Mouse (Mus musculus) left cerebral cortex, postnatal 14 days (tissue): Measurements from ENCODE around the gene Zfp575. TPM values are rescaled to one million over a fixed set of nuclear protein-coding genes. Genes with fewer than 3 reads are reported as not detected.
"Not testable (repeated sequence)": the region's sequence is repeated elsewhere in the genome, so short reads cannot be mapped to it uniquely, and the experiment has no call there.

Source experiments
- DNase-seq, 2 experiments: peaks; one replicate each; pipeline ENCODE4 v3.0.0; 2021 to 2022; ENCODE audit warnings: low spot score in 2 of 2, mixed read lengths in 1 of 2
- intact Hi-C: fragments of 180-260 bp; cut with DNase I; formaldehyde crosslinking; loops from one replicate; pipeline ENCODE4 v1.15.1; 2025
- long read RNA-seq, 2 experiments: library from polyadenylated mRNA; stranded (forward); transcript quantifications; one replicate each; pipeline ENCODE4 v2.0.0; 2021
- total RNA-seq, 2 experiments: library from RNA; stranded (reverse); gene quantifications; 2 replicates each; pipeline ENCODE4 v1.2.3; 2021

The Zfp575 gene
- 1 to 10 TPM; 6.9 to 7.2 TPM for total RNA-seq
- long read RNA-seq, experiment 1, transcript Zfp575-201 (4 exons, 2,741 nt), result major isoform, 18 of 32 reads
- long read RNA-seq, experiment 1, partial matches to known transcripts, result 2 of 32 reads
- long read RNA-seq, experiment 1, other reads (novel, unspliced or antisense), result 12 of 32 reads
- long read RNA-seq, experiment 2, transcript Zfp575-201 (4 exons, 2,741 nt), result major isoform, 11 of 16 reads
- long read RNA-seq, experiment 2, partial matches to known transcripts, result 1 of 16 reads
- long read RNA-seq, experiment 2, other reads (novel, unspliced or antisense), result 4 of 16 reads

- intact Hi-C loops, result no loop called here
- DNase-seq, result peak; percentile 84
Observed at GRCm38 (mm10) chr7:24587330-24588105, at the start of gene Zfp575, which contains the start of gene Ethe1. Gene Zfp575, minus strand, starts transcription at chr7:24587641. Gene Ethe1, plus strand, starts transcription at chr7:24587543.

- DNase-seq, result no peak
- intact Hi-C loops, result no loop called here
Observed at GRCm38 (mm10) chr7:24637046-24637445, 49.6 kb upstream of the Zfp575 start.

GRCm38 (mm10) chr7:24636264-24636663, 48.8 kb upstream of the Zfp575 start, which contains the start of gene Lypd3:
Gene Lypd3, plus strand, starts transcription at chr7:24636550.
- intact Hi-C loops, result no loop called here

GRCm38 (mm10) chr7:24630116-24630880, 42.9 kb upstream of the Zfp575 start:
- intact Hi-C loops, result no loop called here
- no peak for DNase-seq

More at GRCm38 (mm10) chr7:24636264-24636663, 48.8 kb upstream of the Zfp575 start, which contains the start of gene Lypd3:
- no peak for DNase-seq

- no peak for DNase-seq
- intact Hi-C loops, result no loop called here
Observed at GRCm38 (mm10) chr7:24629672-24630071, 42.2 kb upstream of the Zfp575 start.

GRCm38 (mm10) chr7:24628685-24629610, 41.5 kb upstream of the Zfp575 start:
- intact Hi-C loops, result no loop called here
- DNase-seq, result peak; percentile 36 to 45

GRCm38 (mm10) chr7:24622967-24623366, 35.5 kb upstream of the Zfp575 start:
- no peak for DNase-seq
- intact Hi-C loops, result no loop called here

GRCm38 (mm10) chr7:24621193-24621592, 33.8 kb upstream of the Zfp575 start:
- no peak for DNase-seq
- intact Hi-C loops, result no loop called here

- intact Hi-C loops, result no loop called here
- no peak for DNase-seq
Observed at GRCm38 (mm10) chr7:24619671-24620397, 32.4 kb upstream of the Zfp575 start.

- DNase-seq, intact Hi-C loops: not testable (repeated sequence)
Observed at GRCm38 (mm10) chr7:24618374-24618773, 30.9 kb upstream of the Zfp575 start.

GRCm38 (mm10) chr7:24617763-24618162, 30.3 kb upstream of the Zfp575 start:
- no peak for DNase-seq
- intact Hi-C loops, result no loop called here

- intact Hi-C loops, result no loop called here
- no peak for DNase-seq
Observed at GRCm38 (mm10) chr7:24614816-24615215, 27.4 kb upstream of the Zfp575 start.

- no peak for DNase-seq
- intact Hi-C loops, result no loop called here
Observed at GRCm38 (mm10) chr7:24612308-24612910, 25.0 kb upstream of the Zfp575 start.

GRCm38 (mm10) chr7:24611709-24612108, 24.3 kb upstream of the Zfp575 start:
- no peak for DNase-seq
- intact Hi-C loops, result no loop called here

GRCm38 (mm10) chr7:24610879-24611494, 23.5 kb upstream of the Zfp575 start:
- peak; percentile 43 to 60 for DNase-seq
- intact Hi-C loops, result no loop called here

GRCm38 (mm10) chr7:24610144-24610878, 22.9 kb upstream of the Zfp575 start, which contains the start of gene Phldb3:
Gene Phldb3, plus strand, starts transcription at chr7:24610763.
- no peak for DNase-seq

GRCm38 (mm10) chr7:24608561-24608960, 21.1 kb upstream of the Zfp575 start:
- intact Hi-C loops, result no loop called here
- no peak for DNase-seq

More at GRCm38 (mm10) chr7:24610144-24610878, 22.9 kb upstream of the Zfp575 start, which contains the start of gene Phldb3:
- intact Hi-C loops, result no loop called here
